Mouse (Mus musculus): Measurements from ENCODE around the gene Acyp2.

DNA sequence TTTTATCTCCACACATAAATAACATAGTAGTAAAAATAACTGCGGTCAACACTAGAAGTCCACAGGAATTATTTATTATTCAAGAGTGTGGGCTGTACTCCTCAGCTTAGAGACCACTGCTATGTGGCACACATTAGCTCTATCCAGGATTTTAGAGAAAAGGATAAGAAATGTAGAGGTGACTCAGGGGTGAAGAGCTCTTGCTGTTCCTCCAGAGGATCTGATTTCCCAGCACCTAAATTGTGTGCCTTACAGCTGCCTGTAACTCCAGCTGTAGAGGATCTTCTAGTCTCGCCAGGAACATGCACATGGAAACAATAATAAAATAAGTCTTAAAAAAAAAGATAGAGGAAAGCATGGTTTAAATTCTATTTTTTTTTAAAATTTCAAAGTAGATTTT lies 70.5 kb downstream of the Acyp2 start:
- TF ChIP-seq CTCF (IDR thresholded peaks at IDR 0.05; ENCODE audit: control insufficient read depth, insufficient read depth, insufficient read length) (no peak), MYOD1 (IDR thresholded peaks at IDR 0.05; ENCODE audit: control insufficient read depth, insufficient read length, low read depth) (no peak), USF1 (IDR thresholded peaks at IDR 0.05; ENCODE audit: low read depth) (no peak), MAX (IDR thresholded peaks at IDR 0.05) (no peak)
